Mouse (Mus musculus) liver, embryonic 15.5 days (tissue): Measurements from ENCODE around the gene Stt3b. TPM values are rescaled to one million over a fixed set of nuclear protein-coding genes. Genes with fewer than 3 reads are reported as not detected.

Experiments
- ATAC-seq: fragments of 200-750 bp; cut with Nextera tagmentation; 2 replicates; pipeline ENCODE4 v1.8.0; 2017; ENCODE audit warnings: moderate number of reproducible peaks, mild to moderate bottlenecking, moderate library complexity; ENCODE audit not compliant: insufficient read depth
- H3K27ac ChIP-seq: fragments of 300-500 bp; sonication (generic); replicated peaks from 2 replicates; pipeline ENCODE4 v1.5.1; 2015; ENCODE audit warnings: mild to moderate bottlenecking, inconsistent platforms
- H3K27me3 ChIP-seq: fragments of 300-500 bp; sonication (generic); 2 replicates; pipeline ENCODE4 v1.6.1; 2015; ENCODE audit warnings: mild to moderate bottlenecking, inconsistent platforms
- H3K36me3 ChIP-seq: fragments of 300-500 bp; sonication (generic); replicated peaks from 2 replicates; pipeline ENCODE4 v1.6.1; 2015; ENCODE audit warnings: moderate library complexity, mild to moderate bottlenecking, inconsistent platforms
- H3K4me1 ChIP-seq: fragments of 300-500 bp; sonication (generic); replicated peaks from 2 replicates; pipeline ENCODE4 v1.6.1; 2015; ENCODE audit warnings: inconsistent platforms
- H3K4me2 ChIP-seq: fragments of 300-500 bp; sonication (generic); 2 replicates; pipeline ENCODE4 v1.6.1; 2015; ENCODE audit warnings: moderate library complexity, mild to moderate bottlenecking, inconsistent platforms
- H3K4me3 ChIP-seq: fragments of 300-500 bp; sonication (generic); replicated peaks from 2 replicates; pipeline ENCODE4 v1.5.1; 2015; ENCODE audit warnings: mild to moderate bottlenecking, inconsistent platforms
- H3K9ac ChIP-seq: fragments of 300-500 bp; sonication (generic); 2 replicates; pipeline ENCODE4 v1.6.1; 2015; ENCODE audit warnings: moderate library complexity, mild to moderate bottlenecking, inconsistent platforms
- H3K9me3 ChIP-seq: fragments of 300-500 bp; sonication (generic); replicated peaks from 2 replicates; pipeline ENCODE4 v1.6.1; 2016; ENCODE audit warnings: inconsistent platforms
- WGBS: fragments of 180-500 bp; shearing (Covaris S2); methylation state at CpG from one replicate; pipeline ENCODE4 v1.1.7; 2015; ENCODE audit warnings: mixed read lengths; ENCODE audit not compliant: insufficient replicate concordance; 5-methylcytosine and 5-hydroxymethylcytosine counted together
- polyA plus RNA-seq: library from polyadenylated mRNA; unstranded; fragments of >200 nt; fragmentation: Nextera tagmentation; extraction: Ambion mirVana; gene quantifications from 2 replicates; pipeline ENCODE4 v1.2.1, GENCODE M21; 2015

Stt3b gene
- polyA plus RNA-seq, 1 experiment from 2014 or later, result 61.0 TPM

GRCm38 (mm10) chr9:115338816-115339215 lies 28.6 kb upstream of the Stt3b start:
- WGBS, result 48% methylated on average over 6 of the region's 6 CpGs
- H3K9ac ChIP-seq, result no peak overlapping the region
- ATAC-seq, result no peak
- H3K4me1 ChIP-seq, result no peaks in the 10 kb centered on the region; the same call in 1 of the 2 replicates
- no peak overlapping the region for H3K4me3 ChIP-seq
- no peaks in the 10 kb centered on the region for H3K27me3 ChIP-seq
- no peaks in the 10 kb centered on the region for H3K9me3 ChIP-seq
- no peak overlapping the region for H3K4me2 ChIP-seq
- no peak overlapping the region for H3K27ac ChIP-seq
- H3K36me3 ChIP-seq, result no peaks in the 10 kb centered on the region

DNA sequence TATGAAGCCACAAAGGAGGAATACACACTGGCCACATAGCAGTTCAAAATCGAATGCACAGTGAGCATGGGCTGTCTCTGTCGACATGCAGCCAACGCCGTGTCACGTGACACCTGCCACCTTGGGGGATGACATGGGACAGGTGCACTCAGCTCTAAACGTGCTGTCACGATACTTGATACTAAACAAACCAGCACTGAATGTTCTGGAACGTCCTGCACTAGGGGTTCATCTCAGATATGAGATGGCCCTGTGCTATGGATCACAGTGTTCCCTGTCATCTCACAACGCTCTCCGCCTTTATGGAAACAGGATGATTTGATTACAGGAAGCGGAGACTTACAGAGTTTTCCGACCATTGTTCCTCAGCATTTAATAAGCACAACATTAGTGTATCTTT lies 22.8 kb upstream of the Stt3b start:
- Histone ChIP-seq H3K9me3 (no peaks in the 10 kb centered on the region), H3K9ac (no peak overlapping the region), H3K4me2 (no peak overlapping the region), H3K4me1 (no peaks in the 10 kb centered on the region; the same call in 1 of the 2 replicates), H3K27me3 (no peaks in the 10 kb centered on the region), H3K36me3 (no peaks in the 10 kb centered on the region), H3K27ac (no peak overlapping the region), H3K4me3 (no peak overlapping the region)
- no peak for ATAC-seq
- 71% methylated on average over 12 of the region's 12 CpGs for WGBS

GRCm38 (mm10) chr9:115332339-115332738 lies 22.1 kb upstream of the Stt3b start:
- Histone ChIP-seq H3K27ac (no peak overlapping the region), H3K4me1 (no peaks in the 10 kb centered on the region; the same call in 1 of the 2 replicates), H3K9me3 (no peaks in the 10 kb centered on the region), H3K4me3 (no peak overlapping the region), H3K36me3 (no peaks in the 10 kb centered on the region), H3K4me2 (no peak overlapping the region), H3K27me3 (no peaks in the 10 kb centered on the region), H3K9ac (no peak overlapping the region)
- no peak for ATAC-seq
- 68% methylated on average over 7 of the region's 7 CpGs for WGBS

DNA sequence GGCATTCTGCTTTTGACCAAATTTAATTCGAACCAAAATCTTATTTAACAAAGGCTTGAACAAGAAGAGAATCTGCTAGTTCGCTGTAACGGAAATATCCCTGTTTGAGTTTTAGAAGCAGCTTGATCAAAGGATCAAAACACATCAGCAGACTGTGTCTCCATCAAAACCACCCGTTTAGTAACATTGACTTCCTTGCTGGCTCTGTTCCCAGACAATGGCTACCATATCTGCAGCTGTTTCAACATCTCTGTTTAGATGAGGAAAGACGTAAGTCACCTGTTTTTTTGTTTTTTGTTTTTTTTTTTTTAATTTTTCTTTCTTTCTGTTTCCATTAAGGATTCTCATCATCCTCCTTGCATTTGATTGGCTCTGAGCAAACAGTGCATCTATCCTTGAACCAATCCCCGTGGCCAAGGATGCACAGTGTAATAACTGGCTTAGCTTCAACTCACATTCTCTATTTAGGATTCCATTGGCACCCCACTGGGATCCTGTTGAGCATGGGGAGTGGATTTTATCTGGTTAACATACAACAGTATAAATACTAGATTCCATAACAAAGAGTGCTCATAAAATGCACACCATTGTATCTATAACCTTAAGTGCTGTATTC lies 20.7 kb upstream of the Stt3b start:
- no peaks in the 10 kb centered on the region for H3K27me3 ChIP-seq
- H3K36me3 ChIP-seq, result no peaks in the 10 kb centered on the region
- H3K4me1 ChIP-seq, result no peaks in the 10 kb centered on the region
- 49% methylated on average over 6 of the region's 6 CpGs for WGBS
- no peak overlapping the region for H3K27ac ChIP-seq
- no peak overlapping the region for H3K4me3 ChIP-seq
- no peak overlapping the region for H3K9ac ChIP-seq
- H3K4me2 ChIP-seq, result no peak overlapping the region
- no peak for ATAC-seq
- no peaks in the 10 kb centered on the region for H3K9me3 ChIP-seq

DNA sequence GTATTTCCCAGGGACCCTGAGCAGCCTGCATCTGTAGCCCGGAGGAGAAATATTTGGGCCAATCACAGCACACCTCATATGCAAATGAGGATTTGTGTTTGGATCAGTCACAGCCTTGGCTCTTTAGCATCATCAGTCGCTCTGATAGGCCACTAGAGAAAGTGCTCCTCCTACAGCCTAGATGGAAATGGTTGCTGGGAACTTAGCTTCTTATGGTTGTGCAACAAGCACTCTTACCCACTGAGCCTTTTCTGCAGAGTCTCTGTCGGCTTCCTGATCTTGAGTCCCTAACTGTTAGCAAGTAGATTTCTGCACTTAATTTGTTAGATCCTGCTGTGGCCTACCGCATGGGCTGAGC lies 16.3 kb upstream of the Stt3b start:
- Histone ChIP-seq H3K4me3 (no peak overlapping the region), H3K9me3 (no peaks in the 10 kb centered on the region), H3K9ac (no peak overlapping the region), H3K27me3 (no peaks in the 10 kb centered on the region), H3K36me3 (no peaks in the 10 kb centered on the region), H3K4me2 (no peak overlapping the region), H3K4me1 (no peaks in the 10 kb centered on the region), H3K27ac (no peak overlapping the region)
- WGBS, result 76% methylated on average over 4 of the region's 4 CpGs
- ATAC-seq, result no peak

- H3K27me3 ChIP-seq, result no peaks in the 10 kb centered on the region
- H3K4me1 ChIP-seq, result no peaks in the 10 kb centered on the region
- no peaks in the 10 kb centered on the region for H3K9me3 ChIP-seq
- ATAC-seq, result no peak
- no peak overlapping the region for H3K9ac ChIP-seq
- no peaks in the 10 kb centered on the region for H3K36me3 ChIP-seq
- no peak overlapping the region for H3K4me3 ChIP-seq
- H3K27ac ChIP-seq, result no peak overlapping the region
- H3K4me2 ChIP-seq, result no peak overlapping the region
- 77% methylated on average over 13 of the region's 13 CpGs for WGBS
These were observed 15.8 kb upstream of the Stt3b start for GRCm38 (mm10) chr9:115325831-115326532.

- Histone ChIP-seq H3K4me2 (no peak overlapping the region), H3K4me3 (no peak overlapping the region), H3K4me1 (no peaks in the 10 kb centered on the region), H3K9ac (no peak overlapping the region), H3K36me3 (no peaks in the 10 kb centered on the region), H3K9me3 (no peaks in the 10 kb centered on the region), H3K27me3 (no peaks in the 10 kb centered on the region), H3K27ac (no peak overlapping the region)
- WGBS, result 56% methylated on average over 10 of the region's 10 CpGs
- no peak for ATAC-seq
These were observed 13.4 kb upstream of the Stt3b start for GRCm38 (mm10) chr9:115323572-115323971.

DNA sequence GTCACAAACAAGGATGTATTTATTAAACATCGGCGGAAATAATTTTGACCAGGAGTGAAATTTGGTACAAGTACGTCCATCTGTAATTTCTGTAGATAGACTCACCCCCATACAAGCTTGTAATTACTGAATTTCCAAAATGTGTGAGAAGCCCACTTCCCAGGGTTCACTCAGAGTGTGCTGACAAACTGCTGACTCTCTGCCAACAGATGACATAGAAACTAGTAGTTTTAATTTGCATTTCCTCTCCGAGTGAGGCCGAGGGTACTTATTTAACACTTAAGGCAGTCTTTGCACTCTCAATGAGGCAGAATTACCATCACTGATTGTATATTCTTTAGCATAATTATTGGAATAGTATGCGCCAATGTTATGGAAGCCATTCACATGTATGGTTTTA lies 12.2 kb upstream of the Stt3b start:
- WGBS, result 83% methylated on average over 6 of the region's 6 CpGs
- no peak for ATAC-seq
- no peaks in the 10 kb centered on the region for H3K36me3 ChIP-seq
- no peaks in the 10 kb centered on the region for H3K27me3 ChIP-seq
- H3K9ac ChIP-seq, result no peak overlapping the region
- no peaks in the 10 kb centered on the region for H3K9me3 ChIP-seq
- H3K4me3 ChIP-seq, result no peak overlapping the region
- no peak overlapping the region for H3K27ac ChIP-seq
- no peaks in the 10 kb centered on the region for H3K4me1 ChIP-seq
- H3K4me2 ChIP-seq, result no peak overlapping the region

- Histone ChIP-seq H3K27me3 (no peaks in the 10 kb centered on the region), H3K9me3 (no peaks in the 10 kb centered on the region), H3K36me3 (no peaks in the 10 kb centered on the region), H3K27ac (no peak overlapping the region), H3K4me2 (no peak overlapping the region), H3K4me3 (no peak overlapping the region), H3K9ac (no peak overlapping the region), H3K4me1 (no peaks in the 10 kb centered on the region)
- ATAC-seq, result no peak
- WGBS, result 73% methylated on average over 6 of the region's 6 CpGs
These were observed 10.8 kb upstream of the Stt3b start for GRCm38 (mm10) chr9:115321052-115321451.

- Histone ChIP-seq H3K27ac (no peak overlapping the region), H3K9me3 (no peaks in the 10 kb centered on the region)
- 78% methylated on average over 4 of the region's 4 CpGs for WGBS
These were observed 9.9 kb upstream of the Stt3b start for GRCm38 (mm10) chr9:115320156-115320555.

GRCm38 (mm10) chr9:115318621-115319375 lies 8.6 kb upstream of the Stt3b start:
- Histone ChIP-seq H3K4me3 (no peak overlapping the region), H3K4me2 (no peak overlapping the region), H3K9ac (no peak overlapping the region), H3K27me3 (no peaks in the 10 kb centered on the region), H3K36me3 (no peaks in the 10 kb centered on the region), H3K4me1 (peaks cover 14% of the 10 kb centered on the region), H3K9me3 (no peaks in the 10 kb centered on the region), H3K27ac (no peak overlapping the region)
- WGBS, result 68% methylated on average over 6 of the region's 6 CpGs
- ATAC-seq, result no peak

More at GRCm38 (mm10) chr9:115320156-115320555, 9.9 kb upstream of the Stt3b start:
- no peak overlapping the region for H3K4me2 ChIP-seq
- no peaks in the 10 kb centered on the region for H3K27me3 ChIP-seq
- no peak overlapping the region for H3K4me3 ChIP-seq
- no peak for ATAC-seq
- peaks cover under 1% of the 10 kb centered on the region; the same call in 1 of the 2 replicates for H3K4me1 ChIP-seq
- no peaks in the 10 kb centered on the region for H3K36me3 ChIP-seq
- no peak overlapping the region for H3K9ac ChIP-seq
